Mouse (Mus musculus): ENCODE measurements around the gene Helz2. TPM values are rescaled to one million over a fixed set of nuclear protein-coding genes. Genes with fewer than 3 reads are reported as not detected.

The Helz2 gene
- polyA plus RNA-seq, 1 experiment = 67.3 TPM

DNA sequence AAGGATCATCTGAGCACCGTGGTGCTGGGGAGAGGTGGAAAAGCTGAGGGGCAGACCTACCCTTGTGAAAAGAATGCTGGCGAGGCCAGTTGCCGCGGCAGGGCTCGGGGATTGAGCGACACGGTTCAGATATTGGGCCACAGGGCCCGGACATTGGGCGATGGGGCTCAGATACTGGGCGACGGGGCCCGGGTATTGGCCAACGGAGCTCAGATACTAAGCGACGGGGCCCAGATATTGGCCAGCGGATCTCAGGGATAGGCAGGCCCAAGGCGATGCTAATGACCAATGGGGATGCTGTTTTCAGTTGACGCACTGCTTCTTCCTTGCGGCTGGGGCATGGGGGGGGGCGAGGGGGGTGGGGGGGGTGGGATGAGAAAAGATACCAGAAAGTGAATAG is 10.7 kb downstream of the Helz2 start:
- H3K27ac ChIP-seq (ENCODE audit: insufficient read depth, low read depth, low read length) = no peak overlapping the region
- peaks cover 3% of the 10 kb centered on the region; the same call in 1 of the 2 replicates for H3K4me1 ChIP-seq (ENCODE audit: control insufficient read depth, insufficient read depth, insufficient read length, low read length)
- no peaks in the 10 kb centered on the region for H3K27me3 ChIP-seq (ENCODE audit: control insufficient read depth, insufficient read depth, low read length)
- no peak for TF ChIP-seq CTCF (IDR thresholded peaks at IDR 0.05; ENCODE audit: extremely low read depth, insufficient read length, insufficient replicate concordance, low read depth, low read length)
- TF ChIP-seq POLR2A (IDR thresholded peaks at IDR 0.05; ENCODE audit: low read depth, low read length) = no peak
- no peak overlapping the region for H3K4me3 ChIP-seq (ENCODE audit: low read depth, low read length)
- 89% methylated on average over 20 of the region's 20 CpGs for WGBS
- peaks cover 91% of the 10 kb centered on the region for H3K36me3 ChIP-seq (ENCODE audit: control insufficient read depth, insufficient read depth, low read length)

DNA sequence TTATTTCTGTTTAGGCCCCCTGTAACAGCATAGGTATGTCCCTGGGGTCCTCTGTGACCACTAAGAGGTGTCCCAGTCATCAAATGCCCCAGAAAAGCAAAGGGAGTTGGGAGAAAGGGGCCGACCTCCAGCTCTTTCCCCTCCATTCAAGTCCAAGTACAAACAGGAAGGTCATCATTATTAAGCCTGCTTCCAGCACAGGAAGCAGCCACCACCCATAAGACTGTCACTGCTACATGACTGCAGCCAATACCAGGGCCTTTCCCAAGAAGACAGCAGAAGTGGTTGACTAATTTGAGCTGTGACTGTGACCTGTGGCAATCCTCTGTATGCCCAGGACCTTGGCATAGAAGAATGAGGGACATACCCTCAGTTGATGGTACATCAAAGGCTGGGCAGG is 13.5 kb downstream of the Helz2 start:
- Histone ChIP-seq H3K36me3 (ENCODE audit: control insufficient read depth, insufficient read depth, low read length) (peaks cover 67% of the 10 kb centered on the region), H3K27me3 (ENCODE audit: control insufficient read depth, insufficient read depth, low read length) (no peaks in the 10 kb centered on the region), H3K4me1 (ENCODE audit: control insufficient read depth, insufficient read depth, insufficient read length, low read length) (peaks cover 3% of the 10 kb centered on the region; the same call in 1 of the 2 replicates), H3K27ac (ENCODE audit: insufficient read depth, low read depth, low read length) (no peak overlapping the region), H3K4me3 (ENCODE audit: low read depth, low read length) (no peak overlapping the region)
- 76% methylated on average over 1 of the region's 1 CpGs for WGBS
- TF ChIP-seq POLR2A (IDR thresholded peaks at IDR 0.05; ENCODE audit: low read depth, low read length) (no peak), CTCF (IDR thresholded peaks at IDR 0.05; ENCODE audit: extremely low read depth, insufficient read length, insufficient replicate concordance, low read depth, low read length) (no peak)

DNA sequence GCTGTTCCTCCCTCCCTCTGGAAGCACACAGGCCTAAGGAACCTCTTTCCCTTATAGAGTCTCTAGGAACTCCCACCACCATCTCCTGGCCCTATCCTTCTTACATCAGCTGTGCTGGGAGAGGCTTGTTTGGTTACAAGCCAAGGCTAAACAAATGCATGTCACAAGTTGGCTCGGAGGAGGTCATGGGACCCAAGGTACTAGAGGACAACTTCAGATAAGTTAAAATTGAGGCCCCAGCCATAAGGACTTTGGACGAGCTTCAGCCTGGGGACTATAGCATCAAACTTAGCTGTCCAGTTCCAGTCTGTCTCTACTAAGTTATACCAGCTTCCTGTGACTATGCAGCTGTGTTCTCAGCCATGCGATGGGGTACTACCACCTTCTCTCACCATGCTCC is 14.7 kb downstream of the Helz2 start:
- Histone ChIP-seq H3K27me3 (ENCODE audit: control insufficient read depth, insufficient read depth, low read length) (no peaks in the 10 kb centered on the region), H3K4me1 (ENCODE audit: control insufficient read depth, insufficient read depth, insufficient read length, low read length) (peaks cover 3% of the 10 kb centered on the region; the same call in 1 of the 2 replicates), H3K36me3 (ENCODE audit: control insufficient read depth, insufficient read depth, low read length) (peaks cover 55% of the 10 kb centered on the region), H3K27ac (ENCODE audit: insufficient read depth, low read depth, low read length) (no peak overlapping the region), H3K4me3 (ENCODE audit: low read depth, low read length) (no peak overlapping the region)
- WGBS = 74% methylated on average over 3 of the region's 3 CpGs
- TF ChIP-seq CTCF (IDR thresholded peaks at IDR 0.05; ENCODE audit: extremely low read depth, insufficient read length, insufficient replicate concordance, low read depth, low read length) (no peak), POLR2A (IDR thresholded peaks at IDR 0.05; ENCODE audit: low read depth, low read length) (no peak)

GRCm38 (mm10) chr2:181224994-181225393 is 16.8 kb downstream of the Helz2 start:
- WGBS = 42% methylated on average over 2 of the region's 2 CpGs
- H3K27me3 ChIP-seq (ENCODE audit: control insufficient read depth, insufficient read depth, low read length) = no peaks in the 10 kb centered on the region
- no peak for TF ChIP-seq CTCF (IDR thresholded peaks at IDR 0.05; ENCODE audit: extremely low read depth, insufficient read length, insufficient replicate concordance, low read depth, low read length)
- no peak for TF ChIP-seq POLR2A (IDR thresholded peaks at IDR 0.05; ENCODE audit: low read depth, low read length)
- no peak overlapping the region for H3K27ac ChIP-seq (ENCODE audit: insufficient read depth, low read depth, low read length)
- H3K4me3 ChIP-seq (ENCODE audit: low read depth, low read length) = no peak overlapping the region
- H3K4me1 ChIP-seq (ENCODE audit: control insufficient read depth, insufficient read depth, insufficient read length, low read length) = peaks cover 6% of the 10 kb centered on the region; the same call in 1 of the 2 replicates
- H3K36me3 ChIP-seq (ENCODE audit: control insufficient read depth, insufficient read depth, low read length) = peaks cover 34% of the 10 kb centered on the region

DNA sequence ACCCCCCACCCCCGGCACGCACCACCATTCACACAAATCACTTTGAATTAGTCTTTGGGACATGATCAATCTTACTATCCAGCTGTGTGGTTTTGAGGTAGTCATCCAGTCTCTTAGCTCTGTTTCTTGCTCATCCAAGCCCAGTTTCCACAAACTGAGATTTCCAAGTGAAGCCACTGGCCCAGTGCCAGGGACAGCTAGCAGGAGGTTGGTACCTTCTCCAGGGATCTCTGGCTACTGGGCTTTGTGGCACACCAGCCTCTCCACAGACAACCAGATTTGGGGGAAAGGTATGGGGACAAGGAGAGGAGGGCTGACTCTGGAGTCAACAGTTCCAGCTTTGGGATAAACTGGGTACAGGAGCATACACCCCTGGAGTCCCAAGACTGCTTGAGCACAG is 21.5 kb downstream of the Helz2 start:
- TF ChIP-seq CTCF (IDR thresholded peaks at IDR 0.05; ENCODE audit: extremely low read depth, insufficient read length, insufficient replicate concordance, low read depth, low read length) (no peak), POLR2A (IDR thresholded peaks at IDR 0.05; ENCODE audit: low read depth, low read length) (no peak)
- H3K4me3 ChIP-seq (ENCODE audit: low read depth, low read length) = peak overlapping the region; percentile 48
- H3K27ac ChIP-seq (ENCODE audit: insufficient read depth, low read depth, low read length) = no peak overlapping the region
- H3K27me3 ChIP-seq (ENCODE audit: control insufficient read depth, insufficient read depth, low read length) = no peaks in the 10 kb centered on the region
- no peaks in the 10 kb centered on the region for H3K36me3 ChIP-seq (ENCODE audit: control insufficient read depth, insufficient read depth, low read length)
- 21% methylated on average over 2 of the region's 2 CpGs for WGBS
- peaks cover 9% of the 10 kb centered on the region; the same call in 1 of the 2 replicates for H3K4me1 ChIP-seq (ENCODE audit: control insufficient read depth, insufficient read depth, insufficient read length, low read length)

GRCm38 (mm10) chr2:181219538-181220216 is 22.1 kb downstream of the Helz2 start, which contains the start of gene Fndc11:
TSS of gene Fndc11 (plus strand) at chr2:181220013.
- TF ChIP-seq POLR2A (IDR thresholded peaks at IDR 0.05; ENCODE audit: low read depth, low read length) (no peak), CTCF (IDR thresholded peaks at IDR 0.05; ENCODE audit: extremely low read depth, insufficient read length, insufficient replicate concordance, low read depth, low read length) (peak; percentile 28; the same call in 1 of the 2 replicates)
- Histone ChIP-seq H3K36me3 (ENCODE audit: control insufficient read depth, insufficient read depth, low read length) (no peaks in the 10 kb centered on the region), H3K27me3 (ENCODE audit: control insufficient read depth, insufficient read depth, low read length) (no peaks in the 10 kb centered on the region), H3K27ac (ENCODE audit: insufficient read depth, low read depth, low read length) (no peak within 1 kb of the TSS), H3K4me3 (ENCODE audit: low read depth, low read length) (peak within 1 kb of the TSS; percentile 48), H3K4me1 (ENCODE audit: control insufficient read depth, insufficient read depth, insufficient read length, low read length) (peaks cover 9% of the 10 kb centered on the region; the same call in 1 of the 2 replicates)
- 1% methylated on average over 25 of the region's 25 CpGs for WGBS

DNA sequence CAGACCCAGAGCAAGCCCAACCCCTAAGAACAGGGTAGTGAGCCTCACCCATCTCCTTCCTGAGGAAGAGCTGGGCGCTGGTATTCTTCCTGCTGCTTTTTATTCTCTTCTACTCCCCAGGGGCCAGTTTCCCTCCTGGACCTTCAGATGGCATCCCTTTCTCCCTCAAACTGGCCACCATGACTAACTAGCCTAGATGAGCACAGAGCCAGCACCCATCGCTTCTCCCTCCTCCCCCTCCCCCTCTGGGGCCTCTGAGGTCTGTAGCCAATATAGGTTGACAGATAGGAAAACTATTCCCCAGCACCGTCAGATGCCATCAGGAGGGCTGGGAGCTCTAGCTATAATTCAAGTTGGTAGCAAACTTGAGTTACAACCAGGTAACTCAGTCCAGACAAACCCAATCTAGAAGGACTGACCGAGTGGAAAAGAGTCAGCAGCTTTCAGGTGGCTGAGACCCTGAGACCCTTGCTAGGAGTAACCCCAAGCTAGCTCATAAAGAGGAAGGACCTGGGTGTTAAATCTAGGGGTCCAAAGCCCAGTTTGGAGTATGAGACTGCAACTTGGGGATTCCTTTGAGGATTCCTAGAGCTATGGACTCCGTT is 22.8 kb downstream of the Helz2 start:
- WGBS = 70% methylated on average over 5 of the region's 5 CpGs
- Histone ChIP-seq H3K27me3 (ENCODE audit: control insufficient read depth, insufficient read depth, low read length) (no peaks in the 10 kb centered on the region), H3K4me3 (ENCODE audit: low read depth, low read length) (no peak overlapping the region), H3K4me1 (ENCODE audit: control insufficient read depth, insufficient read depth, insufficient read length, low read length) (peaks cover 9% of the 10 kb centered on the region; the same call in 1 of the 2 replicates), H3K27ac (ENCODE audit: insufficient read depth, low read depth, low read length) (no peak overlapping the region), H3K36me3 (ENCODE audit: control insufficient read depth, insufficient read depth, low read length) (no peaks in the 10 kb centered on the region)
- TF ChIP-seq CTCF (IDR thresholded peaks at IDR 0.05; ENCODE audit: extremely low read depth, insufficient read length, insufficient replicate concordance, low read depth, low read length) = no peak
- TF ChIP-seq POLR2A (IDR thresholded peaks at IDR 0.05; ENCODE audit: low read depth, low read length) = no peak
